Mouse (Mus musculus) brain, embryonic 14.5 days (tissue): ENCODE data around the gene Tank. TPM values are rescaled to one million over a fixed set of nuclear protein-coding genes. Genes with fewer than 3 reads are reported as not detected.

Experiments
- DNase-seq: peaks from one replicate; pipeline ENCODE4 v3.0.0-alpha.2; 2011; ENCODE audit warnings: low read depth
- CTCF ChIP-seq: fragments of 200-500 bp; IDR thresholded peaks from 2 replicates; pipeline ENCODE4 v1.5.1; 2012; ENCODE audit warnings: inconsistent platforms, mild to moderate bottlenecking, moderate library complexity, borderline replicate concordance; ENCODE audit not compliant: insufficient read depth, insufficient read length; ENCODE audit errors: extremely low read depth
- POLR2A ChIP-seq: fragments of 200-500 bp; IDR thresholded peaks from 2 replicates; pipeline ENCODE4 v1.6.1; 2012; ENCODE audit warnings: mild to moderate bottlenecking, inconsistent platforms, borderline replicate concordance; ENCODE audit not compliant: poor library complexity, insufficient read depth, insufficient read length, severe bottlenecking; ENCODE audit errors: extremely low read depth
- polyA plus RNA-seq: library from polyadenylated mRNA; depleted of rRNA; stranded (reverse); fragments of >200 nt; gene quantifications from 2 replicates; pipeline ENCODE4 v1.2.3, GENCODE M21; 2012; rRNA removed

The Tank gene
- polyA plus RNA-seq, 1 experiment: 20.5 TPM

GRCm38 (mm10) chr2:61655046-61655381 lies 76.6 kb downstream of the Tank start:
- no peak for DNase-seq
- TF ChIP-seq CTCF: no peak
- TF ChIP-seq POLR2A: no peak

GRCm38 (mm10) chr2:61655382-61656281 lies 77.2 kb downstream of the Tank start:
- DNase-seq: peak; percentile 91
- TF ChIP-seq CTCF (no peak), POLR2A (0 out of 2 replicates have a peak, but pooled peaks have one; percentile 17)

- DNase-seq: peak; percentile 98
- peak; percentile 52 for TF ChIP-seq POLR2A
- no peak for TF ChIP-seq CTCF
Measured at GRCm38 (mm10) chr2:61656421-61657411, 78.3 kb downstream of the Tank start.

DNA sequence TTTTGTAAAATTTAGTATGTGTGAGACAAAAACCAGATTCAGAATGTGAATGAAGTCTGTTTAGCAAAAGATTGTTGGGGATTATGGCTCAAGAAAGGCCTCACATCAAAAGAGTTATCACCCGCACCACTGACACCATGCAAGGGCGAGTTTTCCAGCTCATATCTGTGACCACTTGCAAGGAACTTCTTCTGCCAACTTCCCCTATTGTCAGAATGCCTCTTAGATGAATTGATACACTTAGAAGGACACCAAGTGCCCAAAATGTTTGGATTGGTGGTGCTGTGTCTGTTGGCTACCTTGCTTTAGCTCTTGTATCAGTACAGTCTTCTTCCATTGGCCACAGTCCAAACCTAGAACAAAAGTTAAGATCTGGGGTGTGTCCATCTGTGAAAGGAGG lies 80.9 kb downstream of the Tank start:
- TF ChIP-seq CTCF (no peak), POLR2A (no peak)
- DNase-seq: no peak

DNA sequence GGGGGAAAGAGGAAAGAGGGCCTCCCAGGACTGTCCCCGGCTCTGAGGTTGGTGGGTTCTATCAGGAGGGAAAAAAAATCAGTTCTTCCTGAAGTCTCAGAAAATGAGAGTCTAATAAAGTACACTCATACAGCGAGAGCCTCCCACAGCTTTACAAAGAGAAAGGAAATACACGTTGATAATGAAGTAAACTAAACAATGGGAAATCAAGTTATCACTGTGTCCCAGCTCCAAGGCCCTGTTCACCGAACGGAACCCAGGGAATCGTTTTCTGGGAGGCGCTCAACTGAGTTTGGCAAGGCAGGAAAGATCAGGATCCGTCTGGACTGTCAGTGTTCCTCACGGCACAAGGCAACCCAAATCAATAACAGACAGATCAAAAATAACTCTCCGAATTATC lies 84.4 kb downstream of the Tank start:
- no peak for DNase-seq
- no peak for TF ChIP-seq CTCF
- no peak for TF ChIP-seq POLR2A

- DNase-seq: peak; percentile 94
- TF ChIP-seq CTCF (no peak), POLR2A (no peak)
Measured at GRCm38 (mm10) chr2:61663573-61664241, 85.3 kb downstream of the Tank start.

- TF ChIP-seq POLR2A (no peak), CTCF (no peak)
- DNase-seq: no peak
Measured at GRCm38 (mm10) chr2:61667420-61667819, 89.0 kb downstream of the Tank start.

GRCm38 (mm10) chr2:61668260-61668659 lies 89.9 kb downstream of the Tank start:
- TF ChIP-seq POLR2A (no peak), CTCF (peak; percentile 51; the same call in 1 of the 2 replicates)
- DNase-seq: peak; percentile 61

GRCm38 (mm10) chr2:61674555-61674954 lies 96.2 kb downstream of the Tank start:
- no peak for DNase-seq
- TF ChIP-seq POLR2A: no peak
- no peak for TF ChIP-seq CTCF

DNA sequence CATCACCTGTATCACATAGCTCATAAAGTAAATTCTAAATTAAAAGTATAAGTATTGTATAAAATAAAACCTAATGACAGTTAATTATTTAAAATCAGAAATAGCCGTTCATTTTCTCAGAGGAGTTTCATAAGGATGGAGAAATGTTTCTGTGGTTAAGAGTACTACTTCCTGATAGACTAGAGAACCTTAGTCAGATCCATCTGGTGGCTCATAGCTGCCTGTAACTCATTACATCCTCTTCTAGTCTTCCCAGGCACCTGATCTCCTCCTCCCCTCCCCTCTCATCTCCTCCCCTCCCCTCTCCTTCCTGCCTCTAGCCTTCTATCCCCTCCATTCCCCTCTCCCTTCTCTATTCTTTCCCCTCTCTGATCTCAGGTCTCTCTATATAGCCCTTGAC lies 103.2 kb downstream of the Tank start:
- no peak for DNase-seq
- TF ChIP-seq POLR2A (no peak), CTCF (no peak)

GRCm38 (mm10) chr2:61686533-61686932 lies 108.1 kb downstream of the Tank start:
- no peak for DNase-seq

GRCm38 (mm10) chr2:61689086-61689485 lies 110.7 kb downstream of the Tank start:
- DNase-seq: no peak
- TF ChIP-seq POLR2A (no peak), CTCF (no peak)

More at GRCm38 (mm10) chr2:61686533-61686932, 108.1 kb downstream of the Tank start:
- no peak for TF ChIP-seq CTCF
- no peak for TF ChIP-seq POLR2A

Other genes starting within 250 kb of the Tank start
- gene Psmd14, start 133.1 kb downstream of the Tank start, polyA plus RNA-seq: 96.6 and 104 TPM in 2 replicates
- 33.8 and 60.1 TPM in 2 replicates for gene Tbr1, start 224.3 kb downstream of the Tank start, polyA plus RNA-seq